Mouse (Mus musculus) lung, adult 2 months (tissue): ENCODE data around the gene D930020B18Rik.

Source experiments
- CTCF ChIP-seq: fragments of 200-500 bp; IDR thresholded peaks from 2 replicates; pipeline ENCODE4 v1.5.1; 2011; ENCODE audit warnings: mild to moderate bottlenecking, low read length, control low read depth; ENCODE audit not compliant: insufficient read depth
- POLR2A ChIP-seq: fragments of 200-500 bp; IDR thresholded peaks from 2 replicates; pipeline ENCODE4 v1.6.1; 2011; ENCODE audit warnings: low read depth, mild to moderate bottlenecking, control low read depth, low read length, borderline replicate concordance; ENCODE audit errors: extremely low read depth

- TF ChIP-seq POLR2A, result no peak
- TF ChIP-seq CTCF, result no peak
These were observed 86.8 kb downstream of the D930020B18Rik start for GRCm38 (mm10) chr10:121728226-121728625.
